Mouse (Mus musculus) heart, embryonic 14.5 days (tissue): Measurements from ENCODE around the gene Gm13889. TPM values are rescaled to one million over a fixed set of nuclear protein-coding genes. Genes with fewer than 3 reads are reported as not detected.
A peak's percentile ranks its signal among the peaks of the same experiment; 100 is the strongest.

Experiments
- ATAC-seq: fragments of 200-750 bp; cut with Nextera tagmentation; 2 replicates; pipeline ENCODE4 v1.8.0; 2017; ENCODE audit warnings: low read depth, moderate TSS enrichment; ENCODE audit not compliant: insufficient number of reproducible peaks, insufficient read depth, low FRiP score
- H3K27ac ChIP-seq, 2 experiments: fragments of 200-500 bp in 1 of 2; fragments of 300-500 bp in 1 of 2; sonication (generic) in 1 of 2; replicated peaks in 1 of 2; 2 replicates each; pipeline ENCODE4 v1.5.1; 2012 to 2014; ENCODE audit warnings: low read depth in 2 of 2, low read length in 2 of 2, control low read depth in 1 of 2, mild to moderate bottlenecking in 1 of 2, mixed read lengths in 1 of 2; ENCODE audit not compliant: control insufficient read depth in 1 of 2, insufficient read depth in 1 of 2
- H3K27me3 ChIP-seq: fragments of 300-500 bp; sonication (generic); 2 replicates; pipeline ENCODE4 v1.6.1; 2014; ENCODE audit warnings: mild to moderate bottlenecking, low read length, control low read depth; ENCODE audit not compliant: control insufficient read depth, insufficient read depth
- H3K36me3 ChIP-seq: fragments of 300-500 bp; sonication (generic); 2 replicates; pipeline ENCODE4 v1.6.1; 2014; ENCODE audit warnings: mild to moderate bottlenecking, control low read depth, low read length, mixed read lengths; ENCODE audit not compliant: control insufficient read depth, insufficient read depth
- H3K4me1 ChIP-seq, 2 experiments: fragments of 200-500 bp in 1 of 2; fragments of 300-500 bp in 1 of 2; sonication (generic) in 1 of 2; 2 replicates each; pipeline ENCODE4 v1.6.1; 2012 to 2014; ENCODE audit warnings: low read length in 2 of 2, control low read depth in 1 of 2, mixed read lengths in 1 of 2; ENCODE audit not compliant: control insufficient read depth in 2 of 2, insufficient read depth in 2 of 2
- H3K4me2 ChIP-seq: fragments of 300-500 bp; sonication (generic); 2 replicates; pipeline ENCODE4 v1.6.1; 2014; ENCODE audit warnings: mild to moderate bottlenecking, low read length
- H3K4me3 ChIP-seq, 2 experiments: fragments of 200-500 bp in 1 of 2; fragments of 300-500 bp in 1 of 2; sonication (generic) in 1 of 2; 2 replicates each; pipeline ENCODE4 v1.5.1; 2012 to 2014; ENCODE audit warnings: low read length in 2 of 2, mild to moderate bottlenecking in 2 of 2, control low read depth in 1 of 2, low read depth in 1 of 2, moderate library complexity in 1 of 2; ENCODE audit not compliant: control insufficient read depth in 1 of 2, insufficient read depth in 1 of 2
- H3K9ac ChIP-seq: fragments of 300-500 bp; sonication (generic); 2 replicates; pipeline ENCODE4 v1.6.1; 2014; ENCODE audit warnings: mild to moderate bottlenecking, low read length
- H3K9me3 ChIP-seq: fragments of 300-500 bp; sonication (generic); 2 replicates; pipeline ENCODE4 v1.6.1; 2016; ENCODE audit warnings: low read length, control low read depth; ENCODE audit not compliant: control insufficient read depth
- WGBS: fragments of 180-500 bp; shearing (Covaris S2); extraction: QIAGEN DNeasy Blood & Tissue Kit; methylation state at CpG from one replicate; pipeline ENCODE4 v1.1.7; 2014; 5-methylcytosine and 5-hydroxymethylcytosine counted together
- polyA plus RNA-seq: library from polyadenylated mRNA; unstranded; fragments of >200 nt; fragmentation: Nextera tagmentation; extraction: Ambion mirVana; gene quantifications from 2 replicates; pipeline ENCODE4 v1.2.1, GENCODE M21; 2014

Gene Gm13889
- polyA plus RNA-seq, 1 experiment from 2014 or later, result 9.9 TPM

DNA sequence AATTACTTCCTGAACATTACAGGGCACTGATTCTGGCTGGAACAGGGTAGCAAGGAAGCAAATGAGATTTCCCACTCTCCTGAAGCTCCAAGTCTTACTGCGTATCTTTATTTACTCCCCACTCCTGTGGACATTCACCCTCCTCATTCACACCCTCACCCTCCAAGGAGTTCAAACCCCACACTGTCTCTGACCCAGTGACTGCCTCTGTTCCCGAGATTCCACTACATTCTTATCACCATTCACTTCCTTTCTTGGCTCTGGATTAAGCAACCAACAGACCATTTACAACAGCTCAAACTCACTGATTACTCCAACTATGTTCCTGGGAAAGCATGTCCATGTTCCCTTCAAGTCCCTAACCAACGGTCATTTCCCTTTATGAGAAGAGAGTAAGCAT is 34.3 kb upstream of the Gm13889 start:
- Histone ChIP-seq H3K4me1 (peaks cover 12 to 36% of the 10 kb centered on the region in 2 experiments), H3K9me3 (no peaks in the 10 kb centered on the region), H3K27ac (peak overlapping the region; percentile 36 to 58), H3K9ac (no peak overlapping the region), H3K36me3 (peaks cover 88% of the 10 kb centered on the region), H3K4me2 (no peak overlapping the region), H3K4me3 (no peak overlapping the region), H3K27me3 (no peaks in the 10 kb centered on the region)
- WGBS, result 47% methylated on average over 3 of the region's 3 CpGs
- no peak for ATAC-seq

DNA sequence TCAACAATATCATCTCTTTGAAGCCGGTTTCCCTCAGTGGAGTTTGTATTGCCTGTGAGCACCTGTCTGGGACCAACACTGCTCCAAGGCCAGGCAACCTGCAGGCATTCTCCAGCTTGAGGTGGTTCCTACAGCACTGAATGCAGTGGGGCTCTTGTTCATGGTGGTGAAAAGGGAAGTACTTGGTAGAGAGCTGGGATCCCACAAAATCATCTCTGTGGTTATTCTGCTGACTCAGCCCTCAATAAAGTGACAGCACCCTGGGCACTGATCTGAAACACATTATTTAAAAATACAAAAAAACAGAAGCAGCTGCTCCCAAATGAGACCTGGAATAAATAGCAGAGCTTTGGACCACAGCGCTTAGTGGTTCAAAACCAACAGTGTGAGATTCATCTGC is 31.4 kb upstream of the Gm13889 start:
- 91% methylated on average over 2 of the region's 2 CpGs for WGBS
- H3K4me3 ChIP-seq, result no peak overlapping the region
- no peak overlapping the region for H3K4me2 ChIP-seq
- no peaks in the 10 kb centered on the region for H3K27me3 ChIP-seq
- ATAC-seq, result no peak
- H3K36me3 ChIP-seq, result peaks cover 74% of the 10 kb centered on the region
- H3K9me3 ChIP-seq, result no peaks in the 10 kb centered on the region
- no peak overlapping the region for H3K27ac ChIP-seq
- H3K9ac ChIP-seq, result no peak overlapping the region
- peaks cover 11 to 22% of the 10 kb centered on the region in 2 experiments for H3K4me1 ChIP-seq

- H3K27ac ChIP-seq, result no peak overlapping the region
- WGBS, result 82% methylated on average over 4 of the region's 4 CpGs
- ATAC-seq, result no peak
- H3K4me3 ChIP-seq, result no peak overlapping the region
- no peaks in the 10 kb centered on the region for H3K9me3 ChIP-seq
- H3K27me3 ChIP-seq, result no peaks in the 10 kb centered on the region
- peaks cover 0 to 2% of the 10 kb centered on the region in 2 experiments; a peak in 1 of 4 replicates for H3K4me1 ChIP-seq
- H3K4me2 ChIP-seq, result no peak overlapping the region
- H3K36me3 ChIP-seq, result peaks cover 69% of the 10 kb centered on the region
- no peak overlapping the region for H3K9ac ChIP-seq
These were observed 25.6 kb upstream of the Gm13889 start for GRCm38 (mm10) chr2:93982457-93983235.

- H3K36me3 ChIP-seq, result peaks cover 54% of the 10 kb centered on the region
- no peak overlapping the region for H3K4me3 ChIP-seq
- WGBS, result 87% methylated on average over 7 of the region's 7 CpGs
- no peak for ATAC-seq
- H3K9me3 ChIP-seq, result no peaks in the 10 kb centered on the region
- H3K27ac ChIP-seq, result no peak overlapping the region
- H3K9ac ChIP-seq, result no peak overlapping the region
- H3K27me3 ChIP-seq, result no peaks in the 10 kb centered on the region
- no peak overlapping the region for H3K4me2 ChIP-seq
- peaks cover 12 to 19% of the 10 kb centered on the region in 2 experiments for H3K4me1 ChIP-seq
These were observed 22.5 kb upstream of the Gm13889 start for GRCm38 (mm10) chr2:93979249-93980120.

- peak overlapping the region; percentile 30 to 47 for H3K27ac ChIP-seq
- peak; percentile 64 for ATAC-seq
These were observed 19.6 kb upstream of the Gm13889 start for GRCm38 (mm10) chr2:93976436-93977252.

DNA sequence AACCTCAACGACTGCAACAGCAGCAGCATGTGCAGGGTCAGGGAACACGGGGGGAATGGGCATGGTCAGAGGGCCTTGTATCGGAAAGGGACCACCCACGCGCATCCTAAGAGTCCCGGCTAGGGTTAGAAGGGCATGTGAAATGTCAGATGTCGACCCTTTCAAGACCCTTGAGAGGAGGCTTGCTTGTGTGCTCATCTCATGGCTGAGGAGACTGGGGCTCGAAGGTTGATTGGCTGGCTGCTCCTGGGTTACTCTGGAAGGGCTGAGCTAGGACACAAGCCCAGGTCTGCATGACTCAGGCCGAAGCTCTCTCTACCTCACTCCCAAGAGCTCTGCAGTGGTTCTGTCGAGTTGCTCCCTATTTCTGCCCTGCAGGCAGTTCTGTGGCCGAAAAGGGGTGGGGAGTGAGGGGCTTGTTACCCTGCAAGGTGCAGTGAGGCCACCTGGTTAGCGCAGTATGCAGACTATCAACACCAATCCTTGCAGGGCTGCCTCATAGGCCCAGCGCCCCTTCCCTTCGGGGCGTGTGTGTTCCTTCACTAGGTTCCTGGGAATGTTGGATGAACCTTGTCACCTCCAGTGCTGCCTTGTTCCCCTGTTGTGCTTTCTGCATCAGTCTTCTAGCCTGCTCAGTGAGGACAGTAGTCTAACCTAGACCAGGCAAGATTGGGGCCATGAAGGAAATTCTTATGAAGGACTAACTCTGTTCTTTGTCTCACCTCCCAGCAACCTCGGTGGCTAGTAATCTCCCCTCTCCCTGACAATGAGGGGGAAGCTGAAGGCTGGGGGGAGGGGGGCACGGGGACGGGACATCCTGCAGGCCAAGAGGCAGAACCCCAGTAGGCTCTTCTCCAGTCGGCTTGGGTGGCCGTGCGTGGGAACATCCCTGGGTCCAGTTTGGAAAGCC is 18.8 kb upstream of the Gm13889 start:
- ATAC-seq, result no peak
- peak overlapping the region; percentile 30 to 47; a peak in 2 of 4 replicates for H3K27ac ChIP-seq
- H3K4me2 ChIP-seq, result peak overlapping the region; percentile 90
- peaks cover 12 to 19% of the 10 kb centered on the region in 2 experiments for H3K4me1 ChIP-seq
- H3K9me3 ChIP-seq, result no peaks in the 10 kb centered on the region
- H3K36me3 ChIP-seq, result peaks cover 20% of the 10 kb centered on the region
- H3K9ac ChIP-seq, result peak overlapping the region; percentile 67
- 23% methylated on average over 21 of the region's 21 CpGs for WGBS
- H3K27me3 ChIP-seq, result peaks cover 4% of the 10 kb centered on the region; the same call in 1 of the 2 replicates
- H3K4me3 ChIP-seq, result peak overlapping the region; percentile 47 to 49

More at GRCm38 (mm10) chr2:93976436-93977252, 19.6 kb upstream of the Gm13889 start:
- peaks cover 28% of the 10 kb centered on the region for H3K36me3 ChIP-seq
- H3K4me1 ChIP-seq, result peaks cover 12 to 19% of the 10 kb centered on the region in 2 experiments
- H3K9me3 ChIP-seq, result no peaks in the 10 kb centered on the region
- WGBS, result 2% methylated on average over 32 of the region's 37 CpGs
- H3K27me3 ChIP-seq, result peaks cover 4% of the 10 kb centered on the region; the same call in 1 of the 2 replicates
- peak overlapping the region; percentile 67 for H3K9ac ChIP-seq
- peak overlapping the region; percentile 47 to 49 for H3K4me3 ChIP-seq
- peak overlapping the region; percentile 90 for H3K4me2 ChIP-seq
